Mouse (Mus musculus) CH12.LX (cell line): ENCODE measurements around the gene Gm49321. TPM values are rescaled to one million over a fixed set of nuclear protein-coding genes. Genes with fewer than 3 reads are reported as not detected.

Source experiments
- DNase-seq: peaks from one replicate; pipeline ENCODE4 v3.0.0-alpha.2; 2013; ENCODE audit errors: extremely low read depth
- H3K27ac ChIP-seq: 2 replicates; pipeline ENCODE4 v1.5.1; 2012; ENCODE audit warnings: low read depth, mild to moderate bottlenecking, control low read depth, moderate library complexity; ENCODE audit not compliant: insufficient read depth
- H3K27me3 ChIP-seq: replicated peaks from 2 replicates; pipeline ENCODE3; 2012; ENCODE audit warnings: inconsistent platforms
- H3K36me3 ChIP-seq, 2 experiments: replicated peaks in 1 of 2; 2 replicates each; pipeline versions ENCODE3 to v1.6.1; 2012; ENCODE audit warnings: inconsistent platforms in 1 of 2, low read length in 1 of 2, mild to moderate bottlenecking in 1 of 2, mixed read lengths in 1 of 2, moderate library complexity in 1 of 2; ENCODE audit not compliant: control insufficient read depth in 1 of 2, insufficient read depth in 1 of 2
- H3K4me1 ChIP-seq, 2 experiments: 2 replicates each; pipeline ENCODE4 v1.6.1; 2012; ENCODE audit warnings: inconsistent platforms in 1 of 2, moderate library complexity in 1 of 2; ENCODE audit not compliant: insufficient read depth in 2 of 2, control insufficient read depth in 1 of 2
- H3K4me2 ChIP-seq: 2 replicates; pipeline ENCODE4 v1.6.1; 2012; ENCODE audit warnings: low read depth, mild to moderate bottlenecking, control low read depth; ENCODE audit not compliant: poor library complexity, insufficient read depth, severe bottlenecking
- H3K4me3 ChIP-seq, 3 experiments: fragments of 150-350 bp in 1 of 3; sonication (generic) in 1 of 3; replicated peaks in 1 of 3; 2 replicates each; pipeline versions ENCODE3 to v1.5.1; 2011 to 2012; ENCODE audit warnings: low read depth in 2 of 3, low read length in 2 of 3, mild to moderate bottlenecking in 2 of 3, moderate library complexity in 2 of 3, control low read depth in 1 of 3, improper control_type of control experiment in 1 of 3, inconsistent platforms in 1 of 3, mixed read lengths in 1 of 3; ENCODE audit not compliant: poor library complexity in 1 of 3
- H3K79me2 ChIP-seq: replicated peaks from 2 replicates; pipeline ENCODE4 v1.6.1; 2012; ENCODE audit warnings: mild to moderate bottlenecking, moderate library complexity; ENCODE audit not compliant: control insufficient read depth, poor library complexity, insufficient read depth, severe bottlenecking; ENCODE audit errors: extremely low read depth
- H3K9ac ChIP-seq: 2 replicates; pipeline ENCODE4 v1.6.1; 2012; ENCODE audit warnings: low read depth, mild to moderate bottlenecking, control low read depth, moderate library complexity; ENCODE audit not compliant: insufficient read depth
- H3K9me3 ChIP-seq: replicated peaks from 2 replicates; pipeline ENCODE3; 2012; ENCODE audit warnings: low read length, inconsistent platforms, mixed read lengths
- BHLHE40 ChIP-seq: IDR thresholded peaks from 2 replicates; pipeline ENCODE4 v1.6.1; 2011; ENCODE audit warnings: mild to moderate bottlenecking, low read depth, low read length, improper control_type of control experiment
- CHD1 ChIP-seq: IDR thresholded peaks from 2 replicates; pipeline ENCODE4 v1.6.1; 2012; ENCODE audit warnings: low read depth, low read length, improper control_type of control experiment, inconsistent platforms
- CTCF ChIP-seq, 2 experiments: IDR thresholded peaks in 1 of 2; conservative IDR thresholded peaks in 1 of 2; 2 replicates each; pipeline ENCODE4 v1.5.1; 2011 to 2012; ENCODE audit warnings: low read depth in 2 of 2, low read length in 2 of 2, improper control_type of control experiment in 1 of 2, inconsistent platforms in 1 of 2, mild to moderate bottlenecking in 1 of 2, moderate library complexity in 1 of 2
- E2F4 ChIP-seq: IDR thresholded peaks from 2 replicates; pipeline ENCODE4 v1.6.1; 2011; ENCODE audit warnings: low read depth, low read length, improper control_type of control experiment; ENCODE audit not compliant: insufficient replicate concordance
- ELF1 ChIP-seq: IDR thresholded peaks from 2 replicates; pipeline ENCODE4 v1.6.1; 2014; ENCODE audit warnings: low read depth, mild to moderate bottlenecking, inconsistent platforms, low read length, improper control_type of control experiment
- EP300 ChIP-seq: IDR thresholded peaks from 2 replicates; pipeline ENCODE4 v1.6.1; 2011; ENCODE audit warnings: low read length, improper control_type of control experiment
- ETS1 ChIP-seq: conservative IDR thresholded peaks from 2 replicates; pipeline ENCODE4 v1.6.1; 2012; ENCODE audit warnings: low read depth, mild to moderate bottlenecking, inconsistent platforms, low read length, improper control_type of control experiment, moderate library complexity
- HCFC1 ChIP-seq: IDR thresholded peaks from 2 replicates; pipeline ENCODE4 v1.6.1; 2012; ENCODE audit warnings: low read depth, mild to moderate bottlenecking, inconsistent platforms, low read length, improper control_type of control experiment
- JUN ChIP-seq: IDR thresholded peaks from 2 replicates; pipeline ENCODE4 v1.6.1; 2011; ENCODE audit warnings: low read depth, mild to moderate bottlenecking, low read length, improper control_type of control experiment, moderate library complexity; ENCODE audit not compliant: insufficient read depth
- JUND ChIP-seq: conservative IDR thresholded peaks from 2 replicates; pipeline ENCODE4 v1.6.1; 2011; ENCODE audit warnings: low read depth, low read length, improper control_type of control experiment
- KAT2A ChIP-seq: IDR thresholded peaks from 2 replicates; pipeline ENCODE4 v1.6.1; 2012; ENCODE audit warnings: low read length, improper control_type of control experiment, inconsistent platforms; ENCODE audit not compliant: insufficient replicate concordance
- MAFK ChIP-seq: IDR thresholded peaks from 2 replicates; pipeline ENCODE4 v1.6.1; 2011; ENCODE audit warnings: low read length, improper control_type of control experiment; ENCODE audit not compliant: insufficient replicate concordance
- MAZ ChIP-seq: IDR thresholded peaks from 2 replicates; pipeline ENCODE4 v1.6.1; 2012; ENCODE audit warnings: low read depth, mild to moderate bottlenecking, inconsistent platforms, low read length, improper control_type of control experiment, moderate library complexity
- MEF2A ChIP-seq: IDR thresholded peaks from 2 replicates; pipeline ENCODE4 v1.6.1; 2014; ENCODE audit warnings: low read depth, mild to moderate bottlenecking, inconsistent platforms, low read length, improper control_type of control experiment, borderline replicate concordance
- MXI1 ChIP-seq: IDR thresholded peaks from 2 replicates; pipeline ENCODE4 v1.6.1; 2011; ENCODE audit warnings: mild to moderate bottlenecking, low read depth, low read length, improper control_type of control experiment
- MYC ChIP-seq: IDR thresholded peaks from 2 replicates; pipeline ENCODE4 v1.6.1; 2011; ENCODE audit warnings: low read depth, mild to moderate bottlenecking, improper control_type of control experiment, low read length
- NRF1 ChIP-seq: IDR thresholded peaks from 2 replicates; pipeline ENCODE4 v1.6.1; 2014; ENCODE audit warnings: low read depth, mild to moderate bottlenecking, inconsistent platforms, low read length, improper control_type of control experiment, moderate library complexity
- PAX5 ChIP-seq: IDR thresholded peaks from 2 replicates; pipeline ENCODE4 v1.6.1; 2012; ENCODE audit warnings: low read length, inconsistent platforms, mixed read lengths
- POLR2AphosphoS2 ChIP-seq: IDR thresholded peaks from 2 replicates; pipeline ENCODE4 v1.6.1; 2011; ENCODE audit warnings: low read depth, low read length, improper control_type of control experiment
- RAD21 ChIP-seq: IDR thresholded peaks from 2 replicates; pipeline ENCODE4 v1.6.1; 2011; ENCODE audit warnings: low read depth, mild to moderate bottlenecking, low read length, improper control_type of control experiment, moderate library complexity
- RCOR1 ChIP-seq: conservative IDR thresholded peaks from 2 replicates; pipeline ENCODE4 v1.6.1; 2012; ENCODE audit warnings: low read depth, mild to moderate bottlenecking, inconsistent platforms, low read length, improper control_type of control experiment
- SMC3 ChIP-seq: IDR thresholded peaks from 2 replicates; pipeline ENCODE4 v1.6.1; 2011; ENCODE audit warnings: low read depth, low read length, improper control_type of control experiment
- TBP ChIP-seq: conservative IDR thresholded peaks from 2 replicates; pipeline ENCODE4 v1.6.1; 2011; ENCODE audit warnings: low read depth, low read length, improper control_type of control experiment
- TCF12 ChIP-seq: IDR thresholded peaks from 2 replicates; pipeline ENCODE4 v1.6.1; 2014; ENCODE audit warnings: low read depth, mild to moderate bottlenecking, inconsistent platforms, low read length, improper control_type of control experiment
- UBTF ChIP-seq: IDR thresholded peaks from 2 replicates; pipeline ENCODE4 v1.6.1; 2012; ENCODE audit warnings: low read depth, mild to moderate bottlenecking, inconsistent platforms, low read length, improper control_type of control experiment, moderate library complexity
- USF1 ChIP-seq: IDR thresholded peaks from 2 replicates; pipeline ENCODE4 v1.6.1; 2014; ENCODE audit warnings: low read depth, mild to moderate bottlenecking, inconsistent platforms, low read length, improper control_type of control experiment
- USF2 ChIP-seq: conservative IDR thresholded peaks from 2 replicates; pipeline ENCODE4 v1.6.1; 2011; ENCODE audit warnings: low read depth, low read length, improper control_type of control experiment
- ZC3H11A ChIP-seq: IDR thresholded peaks from 2 replicates; pipeline ENCODE4 v1.6.1; 2012; ENCODE audit warnings: low read depth, mild to moderate bottlenecking, inconsistent platforms, low read length, improper control_type of control experiment
- ZKSCAN1 ChIP-seq: IDR thresholded peaks from 2 replicates; pipeline ENCODE4 v1.6.1; 2012; ENCODE audit warnings: low read depth, inconsistent platforms, low read length, improper control_type of control experiment, borderline replicate concordance
- ZMIZ1 ChIP-seq: IDR thresholded peaks from 2 replicates; pipeline ENCODE4 v1.6.1; 2012; ENCODE audit warnings: low read depth, mild to moderate bottlenecking, inconsistent platforms, low read length, improper control_type of control experiment
- ZNF384 ChIP-seq: IDR thresholded peaks from 2 replicates; pipeline ENCODE4 v1.6.1; 2012; ENCODE audit warnings: low read depth, low read length, improper control_type of control experiment, inconsistent platforms
- dilution Hi-C: fragments of 300-500 bp; cut with MboI; formaldehyde crosslinking; loops from 2 replicates; pipeline ENCODE4 v1.14.3; 2020; ENCODE audit warnings: low sequenced_read_pairs; ENCODE audit not compliant: extremely low pct_unique_long_range_greater_than_20kb, extremely low pct_ligation_motif_present
- in situ Hi-C: fragments of 300-500 bp; cut with MboI; formaldehyde crosslinking; loops from 3 replicates; pipeline ENCODE4 v1.14.3; 2019; ENCODE audit warnings: low sequenced_read_pairs, low pct_ligation_motif_present, low pct_unique_long_range_greater_than_20kb, mixed read lengths
- polyA plus RNA-seq: library from polyadenylated mRNA; unstranded; fragments of >175 nt; gene quantifications from 2 replicates; pipeline ENCODE4 v1.2.1, GENCODE M21; 2012; ENCODE audit warnings: low read depth; ENCODE audit not compliant: insufficient read length
- total RNA-seq, 2 experiments: library from RNA; depleted of rRNA; stranded (reverse); fragments of 300-350 nt in 1 of 2; fragments of >200 nt in 1 of 2; gene quantifications; 2 replicates each; pipeline ENCODE4 v1.2.3; 2012 to 2014

The Gm49321 gene
- total and polyA plus RNA-seq, 3 experiments = not detected

- TF ChIP-seq ZC3H11A (no peak), NRF1 (no peak), TBP (no peak), ZKSCAN1 (peak; percentile 92), UBTF (no peak)
- in situ Hi-C loops = no loop called here
- no peak for DNase-seq
- no peak overlapping the region for H3K4me3 ChIP-seq
- no peaks in the 10 kb centered on the region for H3K27me3 ChIP-seq
- dilution Hi-C loops = no loop called here
- H3K9ac ChIP-seq = no peak overlapping the region
- H3K4me2 ChIP-seq = no peak overlapping the region
- no peak overlapping the region for H3K27ac ChIP-seq
- H3K36me3 ChIP-seq = peaks cover 27 to 59% of the 10 kb centered on the region in 2 experiments
- H3K79me2 ChIP-seq = peaks cover 6% of the 10 kb centered on the region
- H3K4me1 ChIP-seq = peaks cover 0 to 16% of the 10 kb centered on the region in 2 experiments; a peak in 3 of 4 replicates
- peaks cover 14% of the 10 kb centered on the region for H3K9me3 ChIP-seq
Observed at GRCm38 (mm10) chr12:73969142-73969541, 31.7 kb downstream of the Gm49321 start.

GRCm38 (mm10) chr12:73974584-73974983 lies 37.1 kb downstream of the Gm49321 start:
- H3K27me3 ChIP-seq = no peaks in the 10 kb centered on the region
- H3K79me2 ChIP-seq = no peaks in the 10 kb centered on the region
- peak overlapping the region; percentile 16; the same call in 1 of the 2 replicates for H3K27ac ChIP-seq
- peaks cover 9 to 42% of the 10 kb centered on the region in 2 experiments; a peak in 3 of 4 replicates for H3K4me1 ChIP-seq
- no peak overlapping the region for H3K9ac ChIP-seq
- peak; percentile 89 for DNase-seq
- in situ Hi-C loops (no loop called here), dilution Hi-C loops (no loop called here)
- no peak overlapping the region for H3K4me3 ChIP-seq
- H3K36me3 ChIP-seq = peaks cover 26 to 79% of the 10 kb centered on the region in 2 experiments
- H3K4me2 ChIP-seq = peak overlapping the region; percentile 68; the same call in 1 of the 2 replicates
- H3K9me3 ChIP-seq = peaks cover 14% of the 10 kb centered on the region
- TF ChIP-seq NRF1 = 0 out of 2 replicates have a peak, but pooled peaks have one; percentile 15
- TF ChIP-seq MYC = peak; percentile 94
- 0 out of 2 replicates have a peak, but pooled peaks have one; percentile 35 for TF ChIP-seq TBP
- no peak for TF ChIP-seq HCFC1
- peak; percentile 36; the same call in 1 of the 2 replicates for TF ChIP-seq MAFK
- no peak for TF ChIP-seq ZKSCAN1
- peak; percentile 79 for TF ChIP-seq USF2
- TF ChIP-seq JUND = peak; percentile 57; the same call in 1 of the 2 replicates
- no peak for TF ChIP-seq PAX5
- TF ChIP-seq SMC3 = no peak
- TF ChIP-seq ZMIZ1 = no peak
- TF ChIP-seq BHLHE40 = peak; percentile 92
- no peak for TF ChIP-seq ZC3H11A
- peak; percentile 79 for TF ChIP-seq MXI1
- TF ChIP-seq MAZ = no peak
- no peak for TF ChIP-seq POLR2AphosphoS2
- peak; percentile 25; the same call in 1 of the 2 replicates for TF ChIP-seq ELF1
- TF ChIP-seq CTCF (conservative IDR thresholded peaks at IDR 0.05 in 1 of 2, IDR thresholded peaks at IDR 0.05 in 1 of 2; ENCODE audit: low read depth in 2 of 2, low read length in 2 of 2) = no peak
- no peak for TF ChIP-seq ZNF384
- peak; percentile 93 for TF ChIP-seq EP300
- 0 out of 2 replicates have a peak, but pooled peaks have one; percentile 37 for TF ChIP-seq KAT2A
- no peak for TF ChIP-seq RAD21
- TF ChIP-seq MEF2A = peak; percentile 42; the same call in 1 of the 2 replicates
- 0 out of 2 replicates have a peak, but pooled peaks have one; percentile 51 for TF ChIP-seq RCOR1
- TF ChIP-seq JUN = peak; percentile 55
- no peak for TF ChIP-seq E2F4
- TF ChIP-seq CHD1 = no peak
- peak; percentile 79 for TF ChIP-seq ETS1
- peak; percentile 79 for TF ChIP-seq USF1
- TF ChIP-seq TCF12 = peak; percentile 59
